In the genomic region with DNA sequence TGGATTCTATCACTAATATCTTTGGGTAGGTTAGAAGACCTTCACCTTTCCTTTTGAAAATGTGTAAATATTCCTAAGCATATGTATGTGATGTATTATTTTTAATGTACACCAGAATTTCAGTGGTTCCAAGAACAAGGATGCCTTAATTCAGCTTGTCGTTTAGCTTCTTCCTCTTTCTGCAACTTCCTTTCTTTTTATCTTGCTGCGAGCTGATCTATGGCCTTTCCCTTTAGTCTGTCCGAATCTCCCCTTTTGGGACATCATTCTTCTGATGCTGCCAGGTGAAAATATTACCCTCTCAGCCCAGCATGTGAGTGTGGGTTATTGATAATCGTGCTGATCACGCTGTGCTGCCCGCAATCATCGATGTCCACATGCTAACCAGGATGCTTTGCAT, we compare ENCODE assay signal across 26 mouse cellular contexts. TPM values are rescaled to one million over a fixed set of nuclear protein-coding genes. Genes with fewer than 3 reads are reported as not detected.
"Had no signal": no experiment of that assay in that cellular context is flagged by ENCODE, and none has a peak within 500 bp of the region (broad histone marks: within the 10 kb centered on the region; RNA-seq: fewer than 3 reads in every experiment).

No protein-coding gene starts in this region.

- H3K9me3 ChIP-seq: embryonic facial prominence, embryonic 10.5 days; embryonic facial prominence, embryonic 12.5 days; embryonic facial prominence, embryonic 13.5 days; embryonic facial prominence, embryonic 15.5 days; forebrain, embryonic 12.5 days; forebrain, embryonic 13.5 days; forebrain, embryonic 15.5 days; heart, embryonic 10.5 days had no signal

- H3K9ac ChIP-seq: embryonic facial prominence, embryonic 12.5 days; embryonic facial prominence, embryonic 13.5 days; embryonic facial prominence, embryonic 15.5 days; forebrain, embryonic 12.5 days; forebrain, embryonic 13.5 days; forebrain, embryonic 15.5 days; forebrain, postnatal 0 days had no signal

- H3K4me1 ChIP-seq: embryonic facial prominence, embryonic 10.5 days; embryonic facial prominence, embryonic 12.5 days; embryonic facial prominence, embryonic 13.5 days; embryonic facial prominence, embryonic 15.5 days; forebrain, embryonic 10.5 days; forebrain, embryonic 12.5 days; forebrain, embryonic 13.5 days; forebrain, embryonic 15.5 days; heart, embryonic 10.5 days had no signal

- H3K27ac ChIP-seq: embryonic facial prominence, embryonic 10.5 days; embryonic facial prominence, embryonic 12.5 days; embryonic facial prominence, embryonic 13.5 days; embryonic facial prominence, embryonic 15.5 days; forebrain, embryonic 10.5 days; forebrain, embryonic 12.5 days; forebrain, embryonic 13.5 days; forebrain, embryonic 15.5 days; gastrocnemius, adult 2 months; heart, adult 2 months; heart, embryonic 10.5 days had no signal

- H3K27me3 ChIP-seq: embryonic facial prominence, embryonic 12.5 days; embryonic facial prominence, embryonic 13.5 days; embryonic facial prominence, embryonic 15.5 days; forebrain, embryonic 12.5 days; forebrain, embryonic 13.5 days; forebrain, embryonic 15.5 days had no signal

- DNase-seq: cerebellum, adult 9-10 months; cerebellum, adult 9-11 months; cerebellum, postnatal 10 days; cerebellum, postnatal 14 days; cerebellum, postnatal 25 days; cerebellum, postnatal 36 days; embryo, embryonic 11 days; forebrain, postnatal 0 days; gastrocnemius, adult 2 months; gastrocnemius, postnatal 10 days; gastrocnemius, postnatal 14 days; gastrocnemius, postnatal 25 days; gastrocnemius, postnatal 36 days; heart, adult 11 months; heart, adult 18-20 months; heart, adult 2 months had no signal

- H3K4me3 ChIP-seq: embryonic facial prominence, embryonic 10.5 days; embryonic facial prominence, embryonic 12.5 days; embryonic facial prominence, embryonic 13.5 days; embryonic facial prominence, embryonic 15.5 days; erythroblast, embryonic 14.5 days; forebrain, embryonic 10.5 days; forebrain, embryonic 12.5 days; forebrain, embryonic 13.5 days; forebrain, embryonic 15.5 days; gastrocnemius, adult 2 months; heart, adult 2 months; heart, embryonic 10.5 days had no signal

RNA-seq across cellular contexts. Expression of a gene that starts 28.6 kb away (rescaled TPM):
- polyA plus RNA-seq: erythroblast, embryonic 14.5 days had no signal
